Mouse (Mus musculus) erythroblast, embryonic 14.5 days (primary cell): Measurements from ENCODE around the gene Pik3r1.

ENCODE experiments used
- GATA1 ChIP-seq: IDR thresholded peaks from 2 replicates; pipeline ENCODE4 v1.6.1; 2012; ENCODE audit warnings: low read length, inconsistent platforms, mixed read lengths
- TAL1 ChIP-seq: IDR thresholded peaks from 3 replicates; pipeline ENCODE4 v1.6.1; 2012; ENCODE audit warnings: low read length, inconsistent platforms, mixed read lengths

- no peak for TF ChIP-seq TAL1
- TF ChIP-seq GATA1: no peak
These were observed 25.4 kb downstream of the Pik3r1 start for GRCm38 (mm10) chr13:101742596-101742995.
